Mouse (Mus musculus): ENCODE data around the gene Slc25a33. TPM values are rescaled to one million over a fixed set of nuclear protein-coding genes. Genes with fewer than 3 reads are reported as not detected.

Slc25a33 gene
- polyA plus RNA-seq, 1 experiment, result not detected

GRCm38 (mm10) chr4:149730827-149731226 lies 43.2 kb downstream of the Slc25a33 start:
- H3K4me1 ChIP-seq (ENCODE audit: control insufficient read depth, insufficient read depth, low read length), result peaks cover 68% of the 10 kb centered on the region
- H3K27ac ChIP-seq (ENCODE audit: insufficient read depth, low read depth, low read length), result no peak overlapping the region
- 73% methylated on average over 7 of the region's 7 CpGs for WGBS
- no peak for TF ChIP-seq POLR2A (IDR thresholded peaks at IDR 0.05; ENCODE audit: insufficient read depth, low read depth, low read length)
- no peak for TF ChIP-seq CTCF (IDR thresholded peaks at IDR 0.05; ENCODE audit: insufficient read depth, low read depth, low read length)
- H3K4me3 ChIP-seq (ENCODE audit: insufficient read depth, low read depth, low read length), result no peak overlapping the region

- TF ChIP-seq POLR2A (IDR thresholded peaks at IDR 0.05; ENCODE audit: insufficient read depth, low read depth, low read length) (no peak), CTCF (IDR thresholded peaks at IDR 0.05; ENCODE audit: insufficient read depth, low read depth, low read length) (no peak)
- Histone ChIP-seq H3K4me1 (ENCODE audit: control insufficient read depth, insufficient read depth, low read length) (peaks cover 68% of the 10 kb centered on the region), H3K27ac (ENCODE audit: insufficient read depth, low read depth, low read length) (no peak overlapping the region), H3K4me3 (ENCODE audit: insufficient read depth, low read depth, low read length) (no peak overlapping the region)
- WGBS, result 66% methylated on average over 8 of the region's 8 CpGs
These were observed 45.3 kb downstream of the Slc25a33 start for GRCm38 (mm10) chr4:149728810-149729209.

GRCm38 (mm10) chr4:149727636-149728035 lies 46.4 kb downstream of the Slc25a33 start:
- Histone ChIP-seq H3K27ac (ENCODE audit: insufficient read depth, low read depth, low read length) (no peak overlapping the region), H3K4me1 (ENCODE audit: control insufficient read depth, insufficient read depth, low read length) (peaks cover 60% of the 10 kb centered on the region), H3K4me3 (ENCODE audit: insufficient read depth, low read depth, low read length) (no peak overlapping the region)
- no peak for TF ChIP-seq CTCF (IDR thresholded peaks at IDR 0.05; ENCODE audit: insufficient read depth, low read depth, low read length)
- no peak for TF ChIP-seq POLR2A (IDR thresholded peaks at IDR 0.05; ENCODE audit: insufficient read depth, low read depth, low read length)
- 98% methylated on average over 5 of the region's 5 CpGs for WGBS

- WGBS, result 70% methylated on average over 15 of the region's 15 CpGs
- TF ChIP-seq POLR2A (IDR thresholded peaks at IDR 0.05; ENCODE audit: insufficient read depth, low read depth, low read length), result no peak
- TF ChIP-seq CTCF (IDR thresholded peaks at IDR 0.05; ENCODE audit: insufficient read depth, low read depth, low read length), result peak; percentile 28; the same call in 1 of the 2 replicates
- Histone ChIP-seq H3K4me3 (ENCODE audit: insufficient read depth, low read depth, low read length) (no peak overlapping the region), H3K4me1 (ENCODE audit: control insufficient read depth, insufficient read depth, low read length) (peaks cover 42% of the 10 kb centered on the region), H3K27ac (ENCODE audit: insufficient read depth, low read depth, low read length) (no peak overlapping the region)
These were observed 48.3 kb downstream of the Slc25a33 start for GRCm38 (mm10) chr4:149725661-149726350.

- TF ChIP-seq CTCF (IDR thresholded peaks at IDR 0.05; ENCODE audit: insufficient read depth, low read depth, low read length) (no peak), POLR2A (IDR thresholded peaks at IDR 0.05; ENCODE audit: insufficient read depth, low read depth, low read length) (no peak)
- Histone ChIP-seq H3K4me1 (ENCODE audit: control insufficient read depth, insufficient read depth, low read length) (peaks cover 38% of the 10 kb centered on the region), H3K27ac (ENCODE audit: insufficient read depth, low read depth, low read length) (no peak overlapping the region), H3K4me3 (ENCODE audit: insufficient read depth, low read depth, low read length) (no peak overlapping the region)
- 83% methylated on average over 17 of the region's 17 CpGs for WGBS
These were observed 49.1 kb downstream of the Slc25a33 start for GRCm38 (mm10) chr4:149724916-149725470.

- peaks cover 31% of the 10 kb centered on the region for H3K4me1 ChIP-seq (ENCODE audit: control insufficient read depth, insufficient read depth, low read length)
- TF ChIP-seq POLR2A (IDR thresholded peaks at IDR 0.05; ENCODE audit: insufficient read depth, low read depth, low read length) (no peak), CTCF (IDR thresholded peaks at IDR 0.05; ENCODE audit: insufficient read depth, low read depth, low read length) (no peak)
- no peak overlapping the region for H3K4me3 ChIP-seq (ENCODE audit: insufficient read depth, low read depth, low read length)
- WGBS, result 55% methylated on average over 17 of the region's 17 CpGs
- H3K27ac ChIP-seq (ENCODE audit: insufficient read depth, low read depth, low read length), result no peak overlapping the region
These were observed 50.0 kb downstream of the Slc25a33 start for GRCm38 (mm10) chr4:149723855-149724731.

GRCm38 (mm10) chr4:149723021-149723390 lies 51.1 kb downstream of the Slc25a33 start:
- peaks cover 28% of the 10 kb centered on the region for H3K4me1 ChIP-seq (ENCODE audit: control insufficient read depth, insufficient read depth, low read length)
- no peak overlapping the region for H3K27ac ChIP-seq (ENCODE audit: insufficient read depth, low read depth, low read length)
- no peak for TF ChIP-seq CTCF (IDR thresholded peaks at IDR 0.05; ENCODE audit: insufficient read depth, low read depth, low read length)
- TF ChIP-seq POLR2A (IDR thresholded peaks at IDR 0.05; ENCODE audit: insufficient read depth, low read depth, low read length), result no peak
- WGBS, result 86% methylated on average over 12 of the region's 12 CpGs
- H3K4me3 ChIP-seq (ENCODE audit: insufficient read depth, low read depth, low read length), result no peak overlapping the region

- Histone ChIP-seq H3K4me3 (ENCODE audit: insufficient read depth, low read depth, low read length) (no peak overlapping the region), H3K4me1 (ENCODE audit: control insufficient read depth, insufficient read depth, low read length) (peaks cover 28% of the 10 kb centered on the region), H3K27ac (ENCODE audit: insufficient read depth, low read depth, low read length) (no peak overlapping the region)
- TF ChIP-seq POLR2A (IDR thresholded peaks at IDR 0.05; ENCODE audit: insufficient read depth, low read depth, low read length) (no peak), CTCF (IDR thresholded peaks at IDR 0.05; ENCODE audit: insufficient read depth, low read depth, low read length) (no peak)
- WGBS, result 74% methylated on average over 24 of the region's 24 CpGs
These were observed 51.7 kb downstream of the Slc25a33 start for GRCm38 (mm10) chr4:149722104-149723020.
